Mouse (Mus musculus): Measurements from ENCODE around the gene Mtch1.

- TF ChIP-seq CTCF (IDR thresholded peaks at IDR 0.05) (no peak), EP300 (IDR thresholded peaks at IDR 0.05) (no peak)
Measured at GRCm38 (mm10) chr17:29319476-29319875, 28.3 kb downstream of the Mtch1 start.
